Mouse (Mus musculus) G1E-ER4 (cell line): ENCODE results near the gene Zfp638. TPM values are rescaled to one million over a fixed set of nuclear protein-coding genes. Genes with fewer than 3 reads are reported as not detected.

Source experiments
- GATA1 ChIP-seq: IDR thresholded peaks from one replicate; pipeline ENCODE4 v1.8.0; 2012; ENCODE audit warnings: low read length, inconsistent platforms
- polyA plus RNA-seq: library from polyadenylated mRNA; stranded (reverse); fragments of >175 nt; gene quantifications from 2 replicates; pipeline ENCODE4 v1.2.3, GENCODE M21; 2012

Zfp638 gene
- 3.5 and 4.3 TPM in 2 replicates for polyA plus RNA-seq

- TF ChIP-seq GATA1: no peak
Measured at GRCm38 (mm10) chr6:83866954-83867597, at the start of gene Zfp638. Gene Zfp638 (plus strand): TSS chr6:83867109.

- TF ChIP-seq GATA1: no peak
Measured at GRCm38 (mm10) chr6:83818996-83819395, 47.9 kb upstream of the Zfp638 start.

- TF ChIP-seq GATA1: no peak
Measured at GRCm38 (mm10) chr6:83820727-83821515, 46.0 kb upstream of the Zfp638 start.

GRCm38 (mm10) chr6:83821856-83822255 is 45.1 kb upstream of the Zfp638 start:
- no peak for TF ChIP-seq GATA1

- no peak for TF ChIP-seq GATA1
Measured at GRCm38 (mm10) chr6:83830941-83831605, 35.8 kb upstream of the Zfp638 start.

GRCm38 (mm10) chr6:83831606-83832123 is 35.2 kb upstream of the Zfp638 start, which contains the start of gene Paip2b:
Gene Paip2b (minus strand): TSS chr6:83831741.
- no peak for TF ChIP-seq GATA1

GRCm38 (mm10) chr6:83836826-83837225 is 30.1 kb upstream of the Zfp638 start:
- no peak for TF ChIP-seq GATA1

GRCm38 (mm10) chr6:83838046-83838445 is 28.9 kb upstream of the Zfp638 start:
- no peak for TF ChIP-seq GATA1

GRCm38 (mm10) chr6:83840086-83840485 is 26.8 kb upstream of the Zfp638 start:
- no peak for TF ChIP-seq GATA1

GRCm38 (mm10) chr6:83844913-83845312 is 22.0 kb upstream of the Zfp638 start:
- no peak for TF ChIP-seq GATA1

- no peak for TF ChIP-seq GATA1
Measured at GRCm38 (mm10) chr6:83846141-83846540, 20.8 kb upstream of the Zfp638 start.

GRCm38 (mm10) chr6:83849446-83849845 is 17.5 kb upstream of the Zfp638 start:
- TF ChIP-seq GATA1: no peak

GRCm38 (mm10) chr6:83857476-83857875 is 9.4 kb upstream of the Zfp638 start:
- no peak for TF ChIP-seq GATA1

GRCm38 (mm10) chr6:83860033-83860432 is 6.9 kb upstream of the Zfp638 start:
- TF ChIP-seq GATA1: no peak

GRCm38 (mm10) chr6:83863538-83863937 is 3.4 kb upstream of the Zfp638 start:
- TF ChIP-seq GATA1: no peak

- TF ChIP-seq GATA1: no peak
Measured at GRCm38 (mm10) chr6:83866423-83866822, 486 bp upstream of the Zfp638 start.
